Mouse (Mus musculus): ENCODE measurements around the gene Vps39.

GRCm38 (mm10) chr2:120351321-120351720 is 1.6 kb downstream of the Vps39 start:
- TF ChIP-seq CHD2 (IDR thresholded peaks at IDR 0.05; ENCODE audit: low read depth, low read length) (no peak), ZC3H11A (IDR thresholded peaks at IDR 0.05; ENCODE audit: borderline replicate concordance, low read depth, low read length) (no peak), MAFK (IDR thresholded peaks at IDR 0.05; ENCODE audit: insufficient read depth, low read depth, low read length) (no peak), HCFC1 (IDR thresholded peaks at IDR 0.05; ENCODE audit: borderline replicate concordance, insufficient read depth, low read length) (no peak), ZNF384 (IDR thresholded peaks at IDR 0.05; ENCODE audit: low read depth, low read length) (no peak)
